Mouse (Mus musculus) left cerebral cortex, adult 18-20 months (tissue): ENCODE data around the gene Arhgef1. TPM values are rescaled to one million over a fixed set of nuclear protein-coding genes. Genes with fewer than 3 reads are reported as not detected.

Experiments
- DNase-seq, 2 experiments: peaks; one replicate each; pipeline ENCODE4 v3.0.0; 2021 to 2022; ENCODE audit warnings: low spot score in 2 of 2, mixed read lengths in 1 of 2
- total RNA-seq, 2 experiments: library from RNA; stranded (reverse); gene quantifications; 2 replicates each; pipeline ENCODE4 v1.2.3; 2021

Gene Arhgef1
- total RNA-seq, 2 experiments from 2014 or later = 57.1 to 74.1 TPM

DNA sequence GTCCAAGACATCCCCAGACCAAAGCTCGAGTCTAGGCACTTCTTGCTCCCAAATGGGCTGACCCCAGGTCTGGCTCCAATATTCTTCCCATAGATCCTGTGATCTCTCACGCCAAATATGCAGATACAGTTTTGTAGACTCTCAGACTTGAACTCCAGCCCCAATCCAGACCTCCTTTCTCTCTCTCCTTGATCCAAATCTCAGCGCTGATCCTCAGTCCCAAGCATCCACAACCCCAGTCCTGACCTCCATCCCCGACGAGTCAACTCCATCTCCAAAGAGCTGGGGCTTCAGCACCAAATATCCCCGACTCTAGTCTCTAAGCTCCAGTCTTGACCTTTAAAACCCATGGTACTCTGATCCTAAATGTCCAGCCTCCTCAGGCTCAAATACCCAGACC is 40.9 kb downstream of the Arhgef1 start:
- DNase-seq = no peak

DNA sequence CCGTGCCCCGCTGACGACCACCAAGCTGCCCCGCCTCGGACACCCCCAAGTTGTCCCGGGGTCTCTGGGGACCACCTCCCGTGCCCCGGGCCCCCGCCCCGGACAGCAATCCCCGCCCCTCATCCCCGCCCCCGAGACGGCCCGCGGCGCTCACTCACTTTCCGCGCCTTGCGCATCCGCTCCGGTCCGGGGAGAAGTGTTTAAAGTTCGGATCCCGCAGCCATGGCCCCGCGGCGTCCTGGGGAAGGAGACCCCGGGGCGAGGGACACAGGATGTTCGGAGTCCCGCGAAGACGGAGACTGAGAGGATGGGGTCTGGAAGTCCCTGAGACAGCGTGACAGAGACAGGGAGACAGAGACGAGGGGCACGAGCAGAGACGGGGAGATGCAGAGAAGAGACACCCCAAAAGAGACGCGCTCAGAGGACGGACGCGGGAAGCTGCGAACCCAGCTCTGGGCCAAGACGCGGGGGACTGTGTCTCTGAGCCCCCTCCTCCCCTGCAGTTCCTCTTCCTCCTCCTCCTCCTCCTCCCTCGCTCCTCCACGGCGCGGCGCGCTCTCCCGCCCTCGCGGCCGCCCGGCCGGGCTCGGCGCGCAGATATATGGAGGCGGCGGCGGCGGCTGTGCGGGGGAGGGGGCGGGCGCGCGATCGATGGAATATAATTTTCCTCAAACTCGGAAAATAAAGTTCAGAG is 41.7 kb downstream of the Arhgef1 start, which contains the start of gene Gm4881:
TSS of gene Gm4881 (minus strand) at position 238 of the 694 bp plus-strand sequence.
- no peak for DNase-seq

DNA sequence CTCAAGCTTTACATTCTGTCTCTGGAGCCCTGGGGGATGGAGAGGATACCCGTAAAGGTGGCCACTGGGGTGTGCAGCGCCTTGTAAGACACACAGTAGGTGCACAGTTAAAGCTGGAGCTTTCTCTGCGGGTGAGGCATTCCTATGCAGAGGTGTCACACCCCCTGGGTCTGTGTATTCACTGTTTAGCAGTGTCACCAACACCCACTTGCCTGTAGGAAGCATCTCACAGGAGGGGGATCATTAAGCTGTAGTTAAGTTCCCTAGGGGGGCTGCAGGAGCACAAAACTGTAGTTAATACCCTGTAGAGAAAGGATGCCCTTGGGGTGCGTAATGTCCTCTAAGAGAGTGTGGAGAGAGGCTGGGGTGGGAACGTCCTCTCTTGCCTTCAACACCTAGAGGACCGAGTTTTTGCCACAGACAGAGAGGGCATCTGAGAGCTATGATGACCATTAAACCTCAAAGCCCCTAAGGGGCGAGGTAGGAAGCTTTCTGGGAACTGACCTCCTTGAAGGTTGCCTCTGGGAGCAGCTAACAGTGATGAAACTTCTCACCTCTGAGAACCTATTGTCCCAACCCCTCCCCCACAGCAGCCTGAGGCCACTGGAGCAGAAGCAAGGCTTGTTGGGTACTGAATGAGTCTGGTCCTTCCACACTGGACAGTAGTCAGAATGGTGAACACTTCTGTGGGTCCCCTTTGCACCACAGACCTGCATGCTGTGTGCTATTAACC is 44.8 kb downstream of the Arhgef1 start:
- no peak for DNase-seq

DNA sequence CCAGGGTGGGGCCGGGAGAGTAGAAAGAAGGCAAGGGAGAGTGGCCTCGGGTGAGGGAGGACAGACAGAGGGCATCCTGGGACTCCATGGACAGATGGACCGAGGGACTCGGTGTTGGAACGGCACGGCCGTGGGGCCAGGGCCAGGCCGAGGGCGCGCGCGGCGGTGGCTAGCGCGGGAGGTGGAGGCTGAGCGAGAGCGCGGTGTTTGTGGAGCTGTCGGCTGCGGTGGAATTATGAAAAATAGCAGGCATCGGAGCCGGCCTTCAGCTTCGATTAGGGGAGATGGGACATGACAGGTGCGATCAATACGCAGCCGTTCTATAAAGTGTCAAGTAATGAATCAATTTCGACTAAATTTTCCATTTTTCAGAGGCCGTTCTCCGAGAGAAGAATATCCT is 46.1 kb downstream of the Arhgef1 start:
- no peak for DNase-seq

DNA sequence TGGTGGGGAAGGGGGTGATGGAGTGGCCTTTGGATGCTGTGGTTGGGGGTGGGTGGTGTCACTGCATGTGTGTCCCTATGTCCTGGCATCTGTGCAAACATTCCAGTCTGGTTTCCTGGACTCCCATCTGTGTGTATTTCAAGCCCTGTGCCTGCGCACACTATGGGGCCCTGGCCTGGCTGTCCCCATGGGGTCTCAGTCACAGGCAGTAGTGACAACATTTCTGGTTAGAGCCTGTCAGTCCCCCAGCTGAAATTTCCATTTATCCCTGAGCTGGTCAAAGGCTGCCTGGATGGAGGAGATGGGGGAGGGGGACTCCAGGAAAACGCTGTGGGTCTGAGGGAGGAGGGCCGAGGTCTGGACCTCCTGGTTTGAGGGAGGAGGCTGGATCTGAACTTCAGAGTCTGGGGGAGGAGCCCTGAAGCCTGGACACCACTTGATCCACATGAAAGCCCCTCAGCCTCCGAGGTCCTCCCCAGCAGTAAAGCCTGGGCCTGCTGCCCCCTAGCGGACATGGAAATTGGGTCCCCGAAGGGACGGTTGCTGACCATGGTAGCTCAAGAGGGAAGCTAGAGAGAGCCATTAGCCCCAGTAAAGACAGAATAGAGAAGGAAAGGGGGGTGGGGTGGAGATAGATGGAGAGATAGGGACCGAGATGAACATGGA is 47.4 kb downstream of the Arhgef1 start:
- DNase-seq = peak; percentile 64 to 73

DNA sequence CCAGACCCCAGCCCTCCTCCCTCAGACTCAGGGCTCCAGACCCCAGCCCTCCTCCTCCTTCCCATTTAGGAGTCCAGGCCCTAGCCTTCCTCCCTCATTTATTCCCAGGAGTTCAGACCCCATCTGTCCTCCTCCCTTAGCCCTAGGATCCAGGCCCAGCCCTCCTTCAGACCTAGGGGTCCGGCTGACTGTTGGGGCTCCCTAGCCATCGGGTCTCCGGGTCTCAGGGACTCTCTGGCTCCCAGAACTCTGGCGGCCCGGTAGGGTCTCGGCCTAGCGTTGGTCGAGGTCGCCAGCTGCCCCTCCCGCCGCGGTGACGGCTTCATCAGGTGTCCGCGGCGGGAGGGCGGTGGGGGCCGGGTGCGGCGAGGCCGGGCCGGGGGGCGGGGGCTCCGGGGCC is 51.3 kb downstream of the Arhgef1 start:
- no peak for DNase-seq

DNA sequence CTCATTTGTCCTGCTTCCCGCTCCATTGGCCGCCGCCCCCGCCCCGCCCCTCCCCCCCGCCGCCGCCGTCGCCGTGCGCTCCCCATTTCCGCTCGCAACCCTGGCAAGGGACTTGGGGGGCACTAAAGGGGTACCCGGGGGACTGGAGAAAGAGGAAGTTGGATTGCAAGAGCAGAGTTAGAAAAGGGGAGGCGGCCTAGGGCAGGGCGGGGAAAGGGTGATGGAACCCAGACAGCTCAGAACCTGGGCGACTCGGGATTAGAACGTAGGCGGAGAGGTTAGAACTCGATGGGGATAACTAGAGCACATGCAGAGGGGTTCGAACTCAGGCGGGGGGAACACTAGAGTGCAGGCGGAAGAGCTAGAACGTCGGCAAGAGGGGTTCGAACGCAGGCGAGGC is 51.7 kb downstream of the Arhgef1 start:
- no peak for DNase-seq

DNA sequence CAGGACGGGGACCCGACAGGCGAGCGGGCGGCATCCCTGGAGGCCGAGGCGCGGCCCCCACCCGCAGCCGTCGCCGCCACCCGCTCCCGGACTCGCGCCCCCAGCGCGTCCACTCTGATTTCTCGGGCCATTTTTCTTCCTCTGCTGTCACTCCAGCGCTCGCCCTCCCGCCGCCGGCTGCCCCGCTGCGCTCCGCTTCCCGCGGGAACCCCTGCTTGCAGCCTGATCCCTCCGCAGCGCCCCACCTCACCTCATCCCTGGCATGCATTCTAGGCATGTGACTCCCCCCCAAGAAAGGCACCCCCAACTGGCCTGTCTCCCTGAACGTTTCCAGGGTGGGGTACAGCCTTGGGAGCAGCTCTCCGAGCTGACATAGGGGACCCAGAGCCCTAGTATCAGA is 52.5 kb downstream of the Arhgef1 start:
- no peak for DNase-seq

DNA sequence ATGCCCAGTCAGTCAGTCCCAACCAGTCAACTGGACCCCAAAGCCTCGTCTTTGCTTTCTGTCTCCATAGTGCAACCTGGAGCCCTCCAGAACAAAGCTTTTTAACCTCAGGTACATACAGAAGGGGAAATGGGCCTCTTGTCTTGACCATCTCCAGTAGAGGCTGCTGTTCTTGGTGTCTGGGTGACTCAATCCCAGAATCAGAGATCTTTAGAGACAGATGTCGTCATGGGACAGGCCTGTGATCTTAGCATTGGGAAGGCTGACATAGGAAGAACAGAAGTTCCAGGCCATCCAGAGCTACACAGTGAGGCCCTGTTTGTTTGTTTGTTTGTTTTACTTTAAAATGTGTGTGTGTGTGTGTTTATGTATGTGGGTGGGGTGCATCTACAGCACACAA is 61.6 kb downstream of the Arhgef1 start:
- no peak for DNase-seq

DNA sequence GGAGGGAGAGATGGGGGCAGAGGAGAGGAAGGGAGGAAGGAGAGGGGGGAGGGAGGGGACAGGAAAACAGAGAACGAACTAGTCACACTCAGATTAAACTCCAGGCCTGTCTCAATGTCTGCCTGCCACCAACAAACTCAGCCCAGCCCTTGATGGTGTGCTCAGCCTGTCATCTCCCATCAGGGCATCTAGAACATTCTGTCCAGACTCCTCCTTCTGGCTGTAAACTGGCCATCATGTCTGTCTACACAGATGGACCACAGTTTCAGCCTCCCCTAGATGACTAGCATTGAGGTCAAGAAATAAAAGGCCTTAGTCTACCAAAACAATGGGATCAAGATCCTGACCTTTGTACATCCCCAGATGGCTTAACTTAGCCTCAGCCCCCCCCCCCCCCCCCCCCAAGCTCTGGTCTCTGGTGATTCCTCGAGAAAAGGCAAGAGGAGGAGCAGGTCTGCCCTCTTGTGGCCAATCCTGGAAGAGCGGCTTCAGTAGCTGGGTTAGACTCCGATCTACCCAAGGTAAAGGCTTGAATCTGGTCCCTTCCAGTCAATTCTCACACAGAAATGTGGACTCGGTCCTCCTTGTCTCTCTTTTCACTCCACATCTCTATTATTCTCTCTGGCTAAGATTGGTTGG is 62.3 kb downstream of the Arhgef1 start:
- peak; percentile 85 to 90 for DNase-seq

DNA sequence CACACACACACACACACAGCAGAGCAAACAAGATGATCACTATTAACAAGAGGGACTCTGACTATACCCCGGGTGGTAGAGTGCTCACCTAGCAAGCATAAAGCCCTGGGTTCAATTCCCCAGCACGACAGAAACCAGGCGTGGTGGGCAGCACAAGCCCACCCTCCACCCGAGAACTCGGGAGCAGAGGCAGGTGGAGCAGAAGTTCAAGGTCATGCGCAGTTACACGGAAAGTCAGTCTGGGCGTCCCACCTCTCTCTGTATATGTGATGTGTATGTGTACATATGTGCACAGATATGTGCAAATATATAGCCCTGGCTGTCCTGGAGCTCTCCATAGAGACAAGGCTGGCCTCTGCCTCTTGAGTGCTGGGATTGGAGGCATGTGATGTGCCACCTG is 65.3 kb downstream of the Arhgef1 start:
- no peak for DNase-seq

DNA sequence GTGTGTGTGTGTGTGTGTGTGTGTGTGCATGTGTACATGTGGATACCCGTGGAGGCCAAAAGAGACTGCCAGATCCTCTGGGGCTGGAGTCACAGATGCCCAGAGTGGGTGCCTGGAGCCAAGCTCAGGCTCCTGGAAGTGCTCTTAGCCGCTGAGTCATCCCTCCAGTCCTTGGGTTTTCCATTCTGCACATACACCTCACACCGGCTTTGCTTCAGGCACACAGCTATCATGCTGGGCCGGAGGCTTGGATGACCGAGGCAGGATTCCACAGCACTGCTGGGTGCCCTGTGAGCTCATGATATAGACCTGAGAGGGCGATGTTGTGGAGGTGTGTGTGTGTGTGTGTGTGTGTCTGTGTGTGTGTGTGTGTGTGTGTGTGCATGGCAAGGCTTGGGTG is 65.8 kb downstream of the Arhgef1 start:
- DNase-seq = no peak

DNA sequence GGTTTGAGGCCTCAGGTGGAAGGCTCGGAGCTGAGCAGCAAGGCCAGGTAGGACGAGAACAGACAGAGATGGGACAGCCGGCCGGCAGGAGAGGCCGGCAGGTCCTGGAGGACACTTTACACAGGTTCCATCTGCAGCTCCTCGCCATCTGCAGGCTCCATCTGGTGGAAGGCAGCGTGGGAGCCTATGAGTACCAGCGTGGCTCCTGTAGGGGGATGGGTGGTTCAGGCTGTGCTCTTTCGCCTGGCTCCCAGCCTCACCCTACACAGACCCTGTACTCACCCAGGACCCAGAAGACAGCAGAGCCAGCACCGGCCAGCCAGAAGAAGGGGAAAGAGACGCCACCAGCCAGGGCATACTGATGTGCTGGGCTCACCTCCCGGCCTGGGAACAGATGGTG is 67.1 kb downstream of the Arhgef1 start:
- DNase-seq = peak; percentile 67 to 71

DNA sequence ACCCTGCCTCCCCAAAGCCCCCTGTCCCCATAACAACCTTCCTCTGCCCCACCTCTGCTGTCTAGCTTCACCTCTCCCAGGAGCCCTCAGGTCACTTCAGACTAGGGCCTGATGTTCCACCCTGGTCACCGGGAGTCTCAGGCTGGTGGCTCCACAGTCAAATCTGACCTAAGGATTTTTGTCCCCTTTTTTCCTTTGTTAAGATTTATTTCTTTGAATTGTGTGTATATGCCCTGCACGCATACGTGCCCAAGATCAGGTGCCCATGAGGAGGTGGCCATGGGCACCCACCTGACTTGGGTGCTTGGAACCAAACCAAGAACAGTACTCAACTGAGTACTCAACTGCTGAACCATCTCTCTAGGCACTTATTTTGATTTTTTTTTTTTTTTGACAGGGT is 67.6 kb downstream of the Arhgef1 start:
- no peak for DNase-seq

DNA sequence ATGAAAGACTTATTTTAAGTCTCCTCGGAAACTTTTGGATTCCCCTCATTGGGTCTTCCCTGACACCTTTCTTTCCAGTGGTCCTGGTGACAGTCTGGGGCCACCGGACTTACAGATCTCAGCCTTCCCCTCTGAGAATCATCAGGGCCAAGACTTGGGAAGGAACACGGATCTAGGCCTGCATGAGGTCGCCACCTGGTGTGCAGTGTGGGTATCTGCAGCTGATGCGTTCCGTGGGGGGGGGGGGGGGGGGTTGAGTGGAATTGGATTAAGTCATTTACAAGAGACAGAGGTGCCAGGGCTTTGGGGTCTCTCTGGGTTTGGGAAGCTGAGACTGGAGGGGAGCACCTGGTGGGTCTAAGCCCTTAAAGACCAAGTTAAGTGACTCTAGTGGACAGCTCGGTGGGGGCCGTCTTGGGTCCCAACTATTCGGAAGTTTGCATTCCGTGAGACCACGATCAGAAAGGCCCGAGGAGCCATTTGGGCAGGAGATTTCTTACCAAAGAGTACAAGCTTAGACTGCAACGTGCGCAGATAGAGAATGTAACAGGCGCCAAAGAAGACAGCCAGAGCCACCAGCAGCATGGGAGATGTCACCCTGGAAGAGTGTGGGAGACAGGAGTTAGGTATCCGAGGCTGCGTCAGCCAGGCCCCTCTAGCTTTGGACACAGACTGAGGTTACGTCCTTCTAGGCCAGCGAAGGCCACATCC is 68.7 kb downstream of the Arhgef1 start:
- peak in 1 of 2 experiments; percentile 40 for DNase-seq

DNA sequence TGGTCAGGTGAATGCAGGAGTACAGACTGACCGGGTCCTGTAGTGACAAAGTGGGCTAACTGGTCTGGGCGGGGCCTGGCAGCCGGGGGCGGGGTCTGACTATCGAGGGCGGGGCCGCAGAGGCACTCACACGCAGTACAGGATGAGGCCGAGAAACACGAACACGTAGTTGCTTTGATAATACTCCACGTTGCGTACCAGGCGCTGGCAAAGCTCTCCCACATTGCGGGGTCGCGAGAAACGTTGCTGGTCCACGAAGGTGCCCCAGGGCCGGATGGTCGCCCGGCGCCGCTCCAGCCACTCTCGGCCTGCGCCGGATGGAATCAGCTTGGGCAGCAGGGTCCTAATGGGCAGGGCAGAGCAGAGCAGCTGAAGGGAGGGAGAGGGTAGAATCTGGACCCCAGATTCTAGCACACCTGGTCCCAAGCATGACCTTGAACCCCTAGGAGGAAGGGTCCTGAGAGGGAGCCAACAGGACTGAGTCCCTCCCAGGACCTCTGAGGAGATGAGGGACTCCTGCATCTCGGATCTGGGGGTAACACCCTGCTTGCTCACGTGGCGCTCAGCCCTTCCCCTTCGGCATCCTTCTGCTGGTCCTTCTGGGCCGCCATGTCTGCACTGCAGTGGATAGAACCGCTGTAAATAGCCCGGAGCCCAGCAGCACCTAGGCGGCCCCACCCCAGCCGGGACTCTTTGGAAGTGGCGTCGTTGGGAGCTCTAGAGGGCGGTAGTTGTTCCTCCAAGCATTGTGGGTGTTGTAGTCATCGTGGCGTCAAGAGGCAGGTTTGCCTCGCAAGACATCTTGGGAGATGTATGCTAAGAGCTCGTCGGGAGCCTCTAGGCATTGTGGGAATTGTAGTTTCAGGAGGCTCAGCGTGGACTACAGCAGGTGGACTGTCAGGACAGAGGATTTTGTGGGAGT is 69.5 kb downstream of the Arhgef1 start, which contains the start of gene Rabac1:
TSS of gene Rabac1 (minus strand) at position 783 of the 922 bp plus-strand sequence.
- DNase-seq = peak; percentile 90 to 95

DNA sequence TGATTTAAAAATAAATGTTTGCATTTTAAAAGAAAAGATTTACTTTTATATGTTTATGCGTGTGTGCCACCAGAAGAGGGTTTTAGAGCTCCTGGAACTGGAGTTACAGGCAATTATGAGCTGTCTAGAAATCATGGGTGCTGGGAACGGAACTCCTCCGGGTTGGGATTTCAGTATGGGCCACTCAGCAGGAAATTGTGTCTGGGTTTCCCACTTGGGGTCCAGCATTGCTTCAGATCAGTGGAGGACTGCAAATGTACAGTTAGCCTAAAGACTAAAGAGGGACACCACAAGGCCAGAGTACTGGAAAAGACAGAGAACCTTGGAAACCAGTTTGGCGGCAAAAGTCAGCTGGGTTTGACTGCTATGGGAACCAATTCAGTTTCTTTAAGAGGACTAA is 70.5 kb downstream of the Arhgef1 start:
- no peak for DNase-seq

DNA sequence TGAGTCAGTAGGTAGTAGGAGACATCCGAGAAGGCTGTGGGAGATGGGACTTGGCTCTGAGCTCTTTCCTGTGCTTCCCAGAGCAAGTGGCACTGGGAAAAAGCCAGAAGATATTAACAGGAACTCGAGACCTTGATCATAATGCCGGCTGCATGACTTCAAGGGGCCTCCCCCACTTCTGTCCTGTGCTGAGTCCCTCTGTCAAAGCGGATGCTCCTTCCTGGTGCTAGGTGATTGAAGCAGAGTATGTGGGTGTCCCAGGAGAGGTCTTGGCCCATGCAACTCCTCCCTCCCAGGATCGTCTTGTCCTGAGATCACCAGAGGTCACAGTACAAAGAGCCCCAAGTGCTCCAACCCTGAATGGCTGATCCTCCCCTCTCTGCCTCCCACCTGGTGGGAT is 71.2 kb downstream of the Arhgef1 start:
- DNase-seq = no peak

DNA sequence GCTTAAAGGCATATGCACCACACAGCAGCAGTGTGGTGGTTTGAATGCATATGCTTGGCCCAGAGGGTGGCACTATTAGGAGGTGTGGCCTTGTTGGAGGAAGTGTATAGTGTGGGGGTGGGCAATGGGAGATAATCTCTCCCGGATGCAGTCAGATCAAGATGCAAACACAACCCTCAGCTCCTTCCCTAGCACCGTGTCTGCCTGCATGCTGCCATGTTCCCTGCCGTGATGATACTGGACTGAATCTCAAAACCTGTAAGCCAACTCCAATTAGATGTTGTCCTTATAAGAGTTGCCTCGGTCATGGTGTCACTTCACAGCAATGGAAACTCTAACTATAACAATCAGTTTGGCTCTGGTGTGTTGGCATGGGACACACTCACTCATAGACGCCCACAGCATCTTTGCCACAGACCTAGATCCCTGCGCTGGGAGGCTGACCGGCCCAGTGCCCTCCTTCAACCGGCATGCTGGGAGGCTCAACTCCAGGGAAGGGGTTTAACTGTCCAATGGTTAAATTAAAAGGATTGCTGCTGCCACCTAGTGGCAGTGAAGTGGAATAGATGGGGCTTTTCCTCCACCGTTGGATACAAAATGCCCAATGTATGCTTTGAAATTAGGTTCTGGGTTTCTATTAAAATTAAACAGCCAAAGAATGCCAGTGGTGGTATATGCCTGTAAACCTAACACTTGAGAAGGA is 72.3 kb downstream of the Arhgef1 start:
- DNase-seq = no peak
